Mouse (Mus musculus): ENCODE measurements around the gene Khdc3. TPM values are rescaled to one million over a fixed set of nuclear protein-coding genes. Genes with fewer than 3 reads are reported as not detected.
"Not testable (repeated sequence)": the region's sequence is repeated elsewhere in the genome, so short reads cannot be mapped to it uniquely, and the experiment has no call there.

The Khdc3 gene
- polyA plus RNA-seq, 1 experiment from 2014 or later = not detected

DNA sequence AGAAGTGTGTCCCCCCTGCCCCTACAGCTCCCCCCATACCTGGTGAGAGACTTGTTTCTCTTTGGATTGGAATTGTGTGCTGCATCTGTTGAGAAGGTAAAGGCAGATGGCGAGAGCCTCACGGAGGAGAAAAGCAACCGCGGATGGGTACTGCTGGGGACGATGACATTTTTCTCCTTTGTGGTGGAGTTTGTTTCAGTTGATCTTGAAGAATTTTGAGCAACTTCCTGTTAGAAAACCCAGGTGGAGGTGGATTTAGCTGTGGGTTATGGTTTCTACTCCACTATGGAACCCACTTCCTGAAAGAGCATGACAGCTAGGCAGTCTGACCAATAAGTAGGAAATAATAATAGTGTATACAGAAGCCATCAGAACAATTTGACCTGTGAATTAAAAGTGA lies 28.5 kb upstream of the Khdc3 start:
- Histone ChIP-seq H3K4me1 (ENCODE audit: control insufficient read depth, insufficient read depth, low read length) (no peaks in the 10 kb centered on the region), H3K9me3 (ENCODE audit: control insufficient read depth, low read length) (no peaks in the 10 kb centered on the region), H3K4me2 (no peak overlapping the region), H3K27me3 (ENCODE audit: control insufficient read depth, insufficient read depth, low read length) (no peaks in the 10 kb centered on the region), H3K9ac (ENCODE audit: low read length) (no peak overlapping the region), H3K4me3 (ENCODE audit: low read depth, low read length) (no peak overlapping the region), H3K36me3 (ENCODE audit: control insufficient read depth, insufficient read depth, low read length) (no peaks in the 10 kb centered on the region), H3K27ac (ENCODE audit: low read depth, low read length) (no peak overlapping the region)
- WGBS = 90% methylated on average over 5 of the region's 5 CpGs
- no peak for DNase-seq (ENCODE audit: low spot score, missing footprints)
- no peak for ATAC-seq (ENCODE audit: low FRiP score)

- not testable (repeated sequence) for H3K27ac ChIP-seq (ENCODE audit: low read depth, low read length); H3K9me3 ChIP-seq (ENCODE audit: control insufficient read depth, low read length); H3K4me1 ChIP-seq (ENCODE audit: control insufficient read depth, insufficient read depth, low read length); H3K36me3 ChIP-seq (ENCODE audit: control insufficient read depth, insufficient read depth, low read length); H3K27me3 ChIP-seq (ENCODE audit: control insufficient read depth, insufficient read depth, low read length); H3K4me2 ChIP-seq; ATAC-seq (ENCODE audit: low FRiP score); H3K4me3 ChIP-seq (ENCODE audit: low read depth, low read length); H3K9ac ChIP-seq (ENCODE audit: low read length)
- WGBS = 85% methylated on average over 10 of the region's 12 CpGs
- peak; percentile 69 for DNase-seq (ENCODE audit: low spot score, missing footprints)
Observed at GRCm38 (mm10) chr9:73079349-73079748, 22.3 kb upstream of the Khdc3 start.

DNA sequence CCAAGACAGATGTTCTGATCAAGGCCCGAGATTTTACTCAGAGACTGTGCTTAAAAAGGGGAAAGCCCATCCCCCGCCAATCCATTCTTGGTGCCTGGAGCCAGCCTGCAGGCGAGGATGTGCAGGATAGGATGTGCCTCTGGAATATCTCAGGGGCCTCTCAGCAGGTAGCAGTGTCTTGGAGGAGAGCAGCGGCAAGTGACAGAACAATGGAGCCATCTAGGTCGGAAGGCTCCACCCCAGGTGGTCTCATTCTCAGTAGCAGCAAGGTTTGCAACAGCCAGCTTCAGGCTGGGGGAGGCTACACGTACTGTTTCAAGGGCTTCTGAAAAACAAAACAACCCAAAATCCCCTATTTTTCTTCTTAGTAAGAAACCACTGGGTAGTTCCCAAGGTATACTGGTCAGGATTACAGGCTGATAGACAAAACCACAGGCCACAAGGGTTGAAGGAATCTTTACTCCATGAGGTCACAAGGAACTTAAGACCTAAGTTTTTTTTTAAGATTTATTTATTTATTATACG lies 21.8 kb upstream of the Khdc3 start:
- Histone ChIP-seq H3K4me1 (ENCODE audit: control insufficient read depth, insufficient read depth, low read length) (no peaks in the 10 kb centered on the region), H3K36me3 (ENCODE audit: control insufficient read depth, insufficient read depth, low read length) (no peaks in the 10 kb centered on the region), H3K9me3 (ENCODE audit: control insufficient read depth, low read length) (no peaks in the 10 kb centered on the region), H3K4me3 (ENCODE audit: low read depth, low read length) (no peak overlapping the region), H3K27ac (ENCODE audit: low read depth, low read length) (no peak overlapping the region), H3K9ac (ENCODE audit: low read length) (no peak overlapping the region), H3K4me2 (no peak overlapping the region), H3K27me3 (ENCODE audit: control insufficient read depth, insufficient read depth, low read length) (no peaks in the 10 kb centered on the region)
- ATAC-seq (ENCODE audit: low FRiP score) (no peak), DNase-seq (ENCODE audit: low spot score, missing footprints) (peak; percentile 72)
- 34% methylated on average over 7 of the region's 7 CpGs for WGBS

DNA sequence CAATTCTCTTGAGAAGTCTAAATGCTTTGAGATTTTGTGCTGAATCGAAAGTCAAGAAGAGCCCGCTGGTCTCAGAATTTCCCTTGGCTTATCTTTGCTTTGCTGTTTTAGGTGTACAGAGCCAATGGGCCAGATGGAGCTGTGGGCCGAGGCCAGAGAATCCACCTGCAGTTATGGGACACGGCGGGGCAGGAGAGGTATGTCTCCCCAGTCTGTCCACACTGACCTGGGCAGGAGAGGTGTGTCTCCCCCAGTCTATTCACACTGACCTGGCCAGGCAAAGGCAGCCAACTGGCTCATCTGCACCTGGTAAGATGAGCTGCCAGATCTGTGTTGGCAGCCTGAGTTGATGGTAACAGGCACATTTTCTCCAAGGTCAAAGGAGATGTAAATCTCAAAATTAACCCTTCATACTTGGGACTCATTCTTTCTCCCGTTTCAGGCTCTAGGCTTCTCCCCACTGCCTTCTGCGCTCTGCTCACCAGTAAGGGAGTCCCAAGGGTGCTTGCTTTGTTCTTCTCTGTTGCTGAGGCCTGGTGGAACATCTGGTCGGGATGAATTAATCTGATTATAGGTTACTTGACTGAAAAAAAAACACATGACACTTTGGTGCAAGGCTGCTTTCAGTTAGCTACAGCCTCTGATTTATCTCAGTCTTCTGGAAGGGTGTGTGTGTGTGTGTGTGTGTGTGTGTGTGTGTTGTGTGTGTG lies 19.2 kb upstream of the Khdc3 start:
- H3K4me1 ChIP-seq (ENCODE audit: control insufficient read depth, insufficient read depth, low read length) = no peaks in the 10 kb centered on the region
- ATAC-seq (ENCODE audit: low FRiP score) = no peak
- no peak overlapping the region for H3K9ac ChIP-seq (ENCODE audit: low read length)
- H3K4me3 ChIP-seq (ENCODE audit: low read depth, low read length) = no peak overlapping the region
- no peaks in the 10 kb centered on the region for H3K36me3 ChIP-seq (ENCODE audit: control insufficient read depth, insufficient read depth, low read length)
- 80% methylated on average over 8 of the region's 8 CpGs for WGBS
- H3K27ac ChIP-seq (ENCODE audit: low read depth, low read length) = no peak overlapping the region
- no peak overlapping the region for H3K4me2 ChIP-seq
- no peaks in the 10 kb centered on the region for H3K27me3 ChIP-seq (ENCODE audit: control insufficient read depth, insufficient read depth, low read length)
- peak; percentile 82 for DNase-seq (ENCODE audit: low spot score, missing footprints)
- no peaks in the 10 kb centered on the region for H3K9me3 ChIP-seq (ENCODE audit: control insufficient read depth, low read length)

- Histone ChIP-seq H3K36me3 (ENCODE audit: control insufficient read depth, insufficient read depth, low read length) (no peaks in the 10 kb centered on the region), H3K9ac (ENCODE audit: low read length) (no peak overlapping the region)
- 75% methylated on average over 6 of the region's 6 CpGs for WGBS
Observed at GRCm38 (mm10) chr9:73083956-73084355, 17.7 kb upstream of the Khdc3 start.

DNA sequence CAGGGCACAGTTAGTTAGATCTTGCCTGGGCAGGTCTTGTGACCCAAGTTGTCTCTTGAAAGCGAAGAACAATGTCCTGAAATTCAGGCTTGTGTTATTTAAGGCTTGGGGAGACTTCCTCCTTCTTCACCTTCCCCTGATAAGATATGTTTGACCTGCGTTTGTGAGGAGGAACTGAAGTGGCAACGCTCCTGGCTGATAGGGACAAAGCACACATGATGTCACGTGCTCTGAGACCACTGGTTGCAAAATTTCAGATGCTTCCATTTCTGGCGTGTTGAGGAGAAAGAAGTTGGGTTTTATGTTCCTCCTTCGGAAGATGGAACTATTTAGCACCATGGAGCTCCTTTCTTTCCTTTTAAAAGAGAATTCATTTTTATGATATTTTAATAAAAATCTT lies 15.8 kb upstream of the Khdc3 start:
- H3K27ac ChIP-seq (ENCODE audit: low read depth, low read length) = no peak overlapping the region
- no peak overlapping the region for H3K4me2 ChIP-seq
- DNase-seq (ENCODE audit: low spot score, missing footprints) (peak; percentile 59), ATAC-seq (ENCODE audit: low FRiP score) (no peak)
- 86% methylated on average over 6 of the region's 6 CpGs for WGBS
- H3K27me3 ChIP-seq (ENCODE audit: control insufficient read depth, insufficient read depth, low read length) = no peaks in the 10 kb centered on the region
- no peaks in the 10 kb centered on the region for H3K9me3 ChIP-seq (ENCODE audit: control insufficient read depth, low read length)
- H3K9ac ChIP-seq (ENCODE audit: low read length) = no peak overlapping the region
- H3K36me3 ChIP-seq (ENCODE audit: control insufficient read depth, insufficient read depth, low read length) = no peaks in the 10 kb centered on the region
- no peak overlapping the region for H3K4me3 ChIP-seq (ENCODE audit: low read depth, low read length)
- no peaks in the 10 kb centered on the region for H3K4me1 ChIP-seq (ENCODE audit: control insufficient read depth, insufficient read depth, low read length)

More at GRCm38 (mm10) chr9:73083956-73084355, 17.7 kb upstream of the Khdc3 start:
- Histone ChIP-seq H3K27ac (ENCODE audit: low read depth, low read length) (no peak overlapping the region), H3K4me3 (ENCODE audit: low read depth, low read length) (no peak overlapping the region), H3K27me3 (ENCODE audit: control insufficient read depth, insufficient read depth, low read length) (no peaks in the 10 kb centered on the region), H3K4me1 (ENCODE audit: control insufficient read depth, insufficient read depth, low read length) (no peaks in the 10 kb centered on the region), H3K9me3 (ENCODE audit: control insufficient read depth, low read length) (no peaks in the 10 kb centered on the region), H3K4me2 (no peak overlapping the region)
- DNase-seq (ENCODE audit: low spot score, missing footprints) (no peak), ATAC-seq (ENCODE audit: low FRiP score) (no peak)

- DNase-seq (ENCODE audit: low spot score, missing footprints) (peak; percentile 14), ATAC-seq (ENCODE audit: low FRiP score) (no peak)
- Histone ChIP-seq H3K4me3 (ENCODE audit: low read depth, low read length) (no peak overlapping the region), H3K4me2 (no peak overlapping the region), H3K36me3 (ENCODE audit: control insufficient read depth, insufficient read depth, low read length) (no peaks in the 10 kb centered on the region), H3K27me3 (ENCODE audit: control insufficient read depth, insufficient read depth, low read length) (no peaks in the 10 kb centered on the region), H3K9me3 (ENCODE audit: control insufficient read depth, low read length) (no peaks in the 10 kb centered on the region), H3K27ac (ENCODE audit: low read depth, low read length) (no peak overlapping the region), H3K9ac (ENCODE audit: low read length) (no peak overlapping the region), H3K4me1 (ENCODE audit: control insufficient read depth, insufficient read depth, low read length) (no peaks in the 10 kb centered on the region)
- WGBS = 71% methylated on average over 8 of the region's 8 CpGs
Observed at GRCm38 (mm10) chr9:73087121-73087520, 14.5 kb upstream of the Khdc3 start.

DNA sequence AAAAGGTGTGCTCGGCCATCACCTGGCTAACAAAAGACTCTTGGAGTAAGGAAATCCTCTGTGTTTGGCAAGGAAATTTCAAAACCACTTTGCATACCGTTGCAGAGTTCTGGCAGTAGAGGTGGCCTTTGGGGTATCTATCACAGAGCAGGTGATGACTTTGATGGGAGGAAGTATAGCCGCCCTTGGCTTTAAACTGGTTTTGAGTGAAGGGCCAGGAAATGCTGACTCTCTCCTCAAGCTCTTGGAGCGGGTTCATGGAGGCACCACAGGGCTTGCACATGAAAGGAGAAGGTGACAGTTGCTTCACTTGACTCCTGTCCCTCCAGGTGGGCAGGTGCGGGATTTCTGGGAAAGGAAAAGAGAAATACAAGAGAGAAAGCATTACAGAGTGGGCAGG lies 14.1 kb upstream of the Khdc3 start:
- H3K9ac ChIP-seq (ENCODE audit: low read length) = no peak overlapping the region
- H3K4me3 ChIP-seq (ENCODE audit: low read depth, low read length) = no peak overlapping the region
- no peaks in the 10 kb centered on the region for H3K36me3 ChIP-seq (ENCODE audit: control insufficient read depth, insufficient read depth, low read length)
- WGBS = 86% methylated on average over 5 of the region's 5 CpGs
- H3K27ac ChIP-seq (ENCODE audit: low read depth, low read length) = no peak overlapping the region
- ATAC-seq (ENCODE audit: low FRiP score) (no peak), DNase-seq (ENCODE audit: low spot score, missing footprints) (peak; percentile 49)
- H3K4me1 ChIP-seq (ENCODE audit: control insufficient read depth, insufficient read depth, low read length) = no peaks in the 10 kb centered on the region
- no peak overlapping the region for H3K4me2 ChIP-seq
- no peaks in the 10 kb centered on the region for H3K9me3 ChIP-seq (ENCODE audit: control insufficient read depth, low read length)
- no peaks in the 10 kb centered on the region for H3K27me3 ChIP-seq (ENCODE audit: control insufficient read depth, insufficient read depth, low read length)

- DNase-seq (ENCODE audit: low spot score, missing footprints) (no peak), ATAC-seq (ENCODE audit: low FRiP score) (no peak)
- 82% methylated on average over 16 of the region's 16 CpGs for WGBS
- H3K4me3 ChIP-seq (ENCODE audit: low read depth, low read length) = no peak overlapping the region
- no peak overlapping the region for H3K27ac ChIP-seq (ENCODE audit: low read depth, low read length)
- no peaks in the 10 kb centered on the region for H3K9me3 ChIP-seq (ENCODE audit: control insufficient read depth, low read length)
- no peaks in the 10 kb centered on the region for H3K27me3 ChIP-seq (ENCODE audit: control insufficient read depth, insufficient read depth, low read length)
- H3K4me1 ChIP-seq (ENCODE audit: control insufficient read depth, insufficient read depth, low read length) = no peaks in the 10 kb centered on the region
- no peak overlapping the region for H3K4me2 ChIP-seq
- no peak overlapping the region for H3K9ac ChIP-seq (ENCODE audit: low read length)
- H3K36me3 ChIP-seq (ENCODE audit: control insufficient read depth, insufficient read depth, low read length) = no peaks in the 10 kb centered on the region
Observed at GRCm38 (mm10) chr9:73089222-73089920, 12.3 kb upstream of the Khdc3 start.

Data from midbrain, embryonic 11.5 days (tissue).